Mouse (Mus musculus): ENCODE results near the gene Gm4297. TPM values are rescaled to one million over a fixed set of nuclear protein-coding genes. Genes with fewer than 3 reads are reported as not detected.

Gm4297 gene
- not detected for polyA plus RNA-seq (2014; fragmentation: Illumina TruSeq; extraction: RNeasy Lipid Tissue Mini Kit (QIAGEN cat#74804); ENCODE audit: low replicate concordance)

GRCm38 (mm10) chrX:24574795-24575194, at the start of gene Gm4297:
Gene Gm4297, minus strand, starts transcription at chrX:24574895.

Other genes with a start within 250 kb of the Gm4297 start
- gene Gm5934, start 74.1 kb downstream of the Gm4297 start, polyA plus RNA-seq (2014; fragmentation: Illumina TruSeq; extraction: RNeasy Lipid Tissue Mini Kit (QIAGEN cat#74804); ENCODE audit: low replicate concordance), result not detected
- not detected for gene Gm5935, start 200.3 kb upstream of the Gm4297 start, polyA plus RNA-seq (2014; fragmentation: Illumina TruSeq; extraction: RNeasy Lipid Tissue Mini Kit (QIAGEN cat#74804); ENCODE audit: low replicate concordance)